31 mouse cellular contexts compared by ENCODE assay signal in the genomic region with DNA sequence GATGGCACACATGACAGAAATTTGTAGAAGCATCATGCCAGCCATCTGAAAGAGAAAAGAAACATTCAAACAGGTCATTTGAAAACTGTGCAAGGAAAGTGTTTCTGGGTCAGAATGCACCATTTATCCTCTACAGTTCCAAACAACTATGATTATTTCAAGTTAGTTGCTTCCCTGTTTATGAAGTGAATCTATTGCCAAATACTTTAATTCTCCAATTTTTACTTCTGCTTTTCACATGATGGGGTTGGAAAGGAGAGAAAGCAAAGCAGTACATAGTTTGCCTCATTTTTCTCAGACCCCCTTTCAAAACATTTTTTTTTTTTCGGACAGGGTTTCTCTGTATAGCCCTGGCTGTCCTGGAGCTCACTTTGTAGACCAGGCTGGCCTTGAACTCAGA. TPM values are rescaled to one million over a fixed set of nuclear protein-coding genes. Genes with fewer than 3 reads are reported as not detected.
"Had no signal": no experiment of that assay in that cellular context is flagged by ENCODE, and none has a peak within 500 bp of the region (broad histone marks: within the 10 kb centered on the region; RNA-seq: fewer than 3 reads in every experiment).

No protein-coding gene starts in this region.

- H3K4me3 ChIP-seq: layer of hippocampus, adult 2 months; left cerebral cortex, adult 2 months; liver, embryonic 15.5 days; lung, embryonic 15.5 days; megakaryocyte, embryonic 14.5 days; midbrain, embryonic 10.5 days; midbrain, embryonic 13.5 days; stomach, embryonic 15.5 days had no signal

- H3K27ac ChIP-seq: kidney, postnatal 0 days; layer of hippocampus, adult 2 months; left cerebral cortex, adult 2 months; liver, embryonic 15.5 days; lung, embryonic 15.5 days; midbrain, embryonic 10.5 days; midbrain, embryonic 13.5 days; stomach, embryonic 15.5 days had no signal

- H3K9me3 ChIP-seq: liver, embryonic 15.5 days; lung, embryonic 15.5 days; megakaryocyte, embryonic 14.5 days; midbrain, embryonic 10.5 days; midbrain, embryonic 13.5 days; stomach, embryonic 15.5 days had no signal

- H3K9ac ChIP-seq: liver, embryonic 15.5 days; lung, embryonic 15.5 days; midbrain, embryonic 13.5 days; stomach, embryonic 15.5 days had no signal

- ATAC-seq: midbrain, embryonic 13.5 days; midbrain, embryonic 16.5 days had no signal

- H3K4me2 ChIP-seq: liver, embryonic 11.5 days; liver, embryonic 15.5 days; lung, embryonic 15.5 days; midbrain, embryonic 13.5 days; stomach, embryonic 15.5 days had no signal

- DNase-seq: kidney, adult 18-20 months; kidney, adult 9 months; kidney, postnatal 25 days; layer of hippocampus, adult 9-11 months; lung, adult 18-20 months; lung, postnatal 10 days; lung, postnatal 36 days; right cerebral cortex, adult 18-20 months; right cerebral cortex, postnatal 25 days; spleen, adult 18-20 months; thymus, postnatal 25 days had no signal

- H3K4me1 ChIP-seq: liver, embryonic 15.5 days; lung, embryonic 15.5 days; megakaryocyte, embryonic 14.5 days; midbrain, embryonic 10.5 days; midbrain, embryonic 13.5 days; stomach, embryonic 15.5 days had no signal

- H3K27me3 ChIP-seq: liver, embryonic 15.5 days; lung, embryonic 15.5 days; megakaryocyte, embryonic 14.5 days; midbrain, embryonic 13.5 days; stomach, embryonic 15.5 days had no signal

- H3K36me3 ChIP-seq: liver, embryonic 15.5 days; lung, embryonic 15.5 days; midbrain, embryonic 10.5 days; midbrain, embryonic 13.5 days; stomach, embryonic 15.5 days had no signal

RNA-seq across cellular contexts. Expression of a gene that starts 21.0 kb away (rescaled TPM):
- total RNA-seq: layer of hippocampus, postnatal 25 days; left cerebral cortex, adult 2 months; left cerebral cortex, postnatal 36 days had no signal
- polyA plus RNA-seq: kidney, postnatal 0 days; limb, embryonic 11.5 days; limb, embryonic 14.5 days; liver, embryonic 11.5 days; midbrain, embryonic 10.5 days; midbrain, embryonic 13.5 days; midbrain, embryonic 16.5 days; neural tube, embryonic 11.5 days; neural tube, embryonic 14.5 days had no signal

RNA-seq across cellular contexts. Expression of a gene that starts 28.8 kb away (rescaled TPM):
- total RNA-seq: layer of hippocampus, adult 2 months; layer of hippocampus, postnatal 25 days; left cerebral cortex, adult 2 months; left cerebral cortex, postnatal 10 days; left cerebral cortex, postnatal 36 days had no signal
- polyA plus RNA-seq: kidney, postnatal 0 days; large intestine, adult 2 months; limb, embryonic 11.5 days; limb, embryonic 14.5 days; liver, embryonic 11.5 days; liver, embryonic 15.5 days; lung, embryonic 15.5 days; midbrain, embryonic 10.5 days; midbrain, embryonic 13.5 days; midbrain, embryonic 16.5 days; neural tube, embryonic 11.5 days; neural tube, embryonic 14.5 days; stomach, embryonic 15.5 days; thymus, postnatal 0 days had no signal
